Mouse (Mus musculus): ENCODE results near the gene Arl5b. TPM values are rescaled to one million over a fixed set of nuclear protein-coding genes. Genes with fewer than 3 reads are reported as not detected.

Gene Arl5b
- polyA plus RNA-seq, 1 experiment: 4.1 TPM

DNA sequence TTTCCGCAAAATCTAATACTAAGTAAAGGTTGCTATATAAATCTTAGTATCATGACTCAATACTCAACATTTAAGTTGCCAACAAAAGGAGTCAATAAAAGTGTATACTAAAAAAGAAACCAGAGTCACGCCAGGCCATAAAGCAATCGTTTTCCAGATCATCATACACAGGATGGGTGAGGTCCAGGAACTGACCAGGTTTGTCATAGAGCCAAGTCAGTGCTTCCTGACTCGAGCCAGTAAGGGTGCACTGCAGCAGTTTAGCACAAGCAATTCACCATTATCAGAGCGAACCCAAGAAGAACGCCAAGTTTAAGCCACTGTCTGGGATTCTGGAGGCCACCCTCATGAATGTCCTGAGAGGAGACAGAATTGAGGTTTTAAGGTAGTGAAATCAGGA, 10.5 kb upstream of the Arl5b start:
- Histone ChIP-seq H3K4me3 (ENCODE audit: insufficient read depth, poor library complexity, severe bottlenecking) (no peak overlapping the region), H3K36me3 (ENCODE audit: control insufficient read depth, insufficient read depth) (no peaks in the 10 kb centered on the region), H3K27me3 (ENCODE audit: control insufficient read depth, insufficient read depth, insufficient read length) (no peaks in the 10 kb centered on the region), H3ac (ENCODE audit: control insufficient read depth, insufficient read length, low read depth) (no peak overlapping the region), H3K79me2 (ENCODE audit: control insufficient read depth, insufficient read depth) (no peaks in the 10 kb centered on the region), H3K79me3 (ENCODE audit: low read depth) (no peaks in the 10 kb centered on the region)
- no peak for TF ChIP-seq MYOG (IDR thresholded peaks at IDR 0.05; ENCODE audit: control insufficient read depth, extremely low read depth, insufficient read length)
- TF ChIP-seq MAX (IDR thresholded peaks at IDR 0.05): no peak
- no peak for TF ChIP-seq USF1 (IDR thresholded peaks at IDR 0.05; ENCODE audit: low read depth)
- TF ChIP-seq FOSL1 (IDR thresholded peaks at IDR 0.05; ENCODE audit: insufficient read depth, low read length, poor library complexity, severe bottlenecking): no peak
- no peak for TF ChIP-seq MYOD1 (IDR thresholded peaks at IDR 0.05; ENCODE audit: control insufficient read depth, insufficient read length, low read depth)
- no peak for TF ChIP-seq CEBPB (IDR thresholded peaks at IDR 0.05; ENCODE audit: low read depth)
- TF ChIP-seq CTCF (IDR thresholded peaks at IDR 0.05; ENCODE audit: control insufficient read depth, insufficient read depth, insufficient read length): no peak

DNA sequence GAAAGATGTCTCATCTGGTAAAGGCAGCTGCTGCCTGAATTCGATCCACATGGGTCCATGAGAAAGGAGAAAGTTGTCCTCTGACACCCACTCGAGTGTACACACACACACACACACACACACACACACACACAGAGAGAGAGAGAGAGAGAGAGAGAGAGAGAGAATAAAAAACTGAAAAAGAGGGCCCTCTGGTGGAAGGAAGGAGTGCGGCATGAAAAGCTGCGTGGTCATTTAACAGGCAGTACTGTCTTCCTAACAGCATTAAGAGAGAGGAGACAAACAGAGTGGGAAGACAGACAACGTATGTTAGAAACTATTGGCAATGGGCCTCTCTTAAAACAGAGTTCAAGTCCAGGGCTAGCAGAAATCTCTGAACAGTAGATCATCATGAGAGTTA, 8.9 kb upstream of the Arl5b start:
- no peak overlapping the region for H3ac ChIP-seq (ENCODE audit: control insufficient read depth, insufficient read length, low read depth)
- no peaks in the 10 kb centered on the region for H3K27me3 ChIP-seq (ENCODE audit: control insufficient read depth, insufficient read depth, insufficient read length)
- H3K79me2 ChIP-seq (ENCODE audit: control insufficient read depth, insufficient read depth): no peaks in the 10 kb centered on the region
- no peak for TF ChIP-seq MYOD1 (IDR thresholded peaks at IDR 0.05; ENCODE audit: control insufficient read depth, insufficient read length, low read depth)
- TF ChIP-seq MAX (IDR thresholded peaks at IDR 0.05): no peak
- TF ChIP-seq CTCF (IDR thresholded peaks at IDR 0.05; ENCODE audit: control insufficient read depth, insufficient read depth, insufficient read length): no peak
- no peak for TF ChIP-seq USF1 (IDR thresholded peaks at IDR 0.05; ENCODE audit: low read depth)
- no peak for TF ChIP-seq CEBPB (IDR thresholded peaks at IDR 0.05; ENCODE audit: low read depth)
- TF ChIP-seq MYOG (IDR thresholded peaks at IDR 0.05; ENCODE audit: control insufficient read depth, extremely low read depth, insufficient read length): no peak
- no peak for TF ChIP-seq FOSL1 (IDR thresholded peaks at IDR 0.05; ENCODE audit: insufficient read depth, low read length, poor library complexity, severe bottlenecking)
- H3K79me3 ChIP-seq (ENCODE audit: low read depth): no peaks in the 10 kb centered on the region
- peaks cover 7% of the 10 kb centered on the region for H3K36me3 ChIP-seq (ENCODE audit: control insufficient read depth, insufficient read depth)
- no peak overlapping the region for H3K4me3 ChIP-seq (ENCODE audit: insufficient read depth, poor library complexity, severe bottlenecking)

DNA sequence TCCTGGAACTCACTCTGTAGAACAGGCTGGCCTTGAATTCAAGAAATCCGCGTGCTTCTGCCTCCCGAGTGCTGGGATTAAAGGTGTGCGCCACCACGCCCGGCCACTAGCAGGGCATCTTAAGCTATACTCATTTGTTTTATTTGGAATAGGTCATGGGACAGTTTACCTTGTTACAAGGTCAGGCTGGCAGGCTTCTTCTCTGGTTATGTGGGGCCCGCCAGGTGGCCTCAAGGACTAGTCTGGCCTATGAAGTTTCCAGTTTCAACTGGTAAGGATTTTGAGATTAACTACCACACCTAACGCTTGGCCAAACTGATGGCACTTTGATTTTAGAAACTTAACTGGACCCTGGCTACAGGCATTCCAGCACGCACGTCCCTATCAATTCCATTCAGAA, 5.3 kb downstream of the Arl5b start:
- peak overlapping the region; percentile 35 for H3K4me3 ChIP-seq (ENCODE audit: insufficient read depth, poor library complexity, severe bottlenecking)
- peak overlapping the region; percentile 81 for H3ac ChIP-seq (ENCODE audit: control insufficient read depth, insufficient read length, low read depth)
- TF ChIP-seq MYOD1 (IDR thresholded peaks at IDR 0.05; ENCODE audit: control insufficient read depth, insufficient read length, low read depth) (no peak), MAX (IDR thresholded peaks at IDR 0.05) (no peak), CTCF (IDR thresholded peaks at IDR 0.05; ENCODE audit: control insufficient read depth, insufficient read depth, insufficient read length) (no peak), USF1 (IDR thresholded peaks at IDR 0.05; ENCODE audit: low read depth) (no peak), CEBPB (IDR thresholded peaks at IDR 0.05; ENCODE audit: low read depth) (no peak), FOSL1 (IDR thresholded peaks at IDR 0.05; ENCODE audit: insufficient read depth, low read length, poor library complexity, severe bottlenecking) (no peak), MYOG (IDR thresholded peaks at IDR 0.05; ENCODE audit: control insufficient read depth, extremely low read depth, insufficient read length) (no peak)
- H3K79me3 ChIP-seq (ENCODE audit: low read depth): peaks cover 39% of the 10 kb centered on the region
- H3K27me3 ChIP-seq (ENCODE audit: control insufficient read depth, insufficient read depth, insufficient read length): no peaks in the 10 kb centered on the region
- no peaks in the 10 kb centered on the region for H3K36me3 ChIP-seq (ENCODE audit: control insufficient read depth, insufficient read depth)
- H3K79me2 ChIP-seq (ENCODE audit: control insufficient read depth, insufficient read depth): peaks cover 44% of the 10 kb centered on the region

DNA sequence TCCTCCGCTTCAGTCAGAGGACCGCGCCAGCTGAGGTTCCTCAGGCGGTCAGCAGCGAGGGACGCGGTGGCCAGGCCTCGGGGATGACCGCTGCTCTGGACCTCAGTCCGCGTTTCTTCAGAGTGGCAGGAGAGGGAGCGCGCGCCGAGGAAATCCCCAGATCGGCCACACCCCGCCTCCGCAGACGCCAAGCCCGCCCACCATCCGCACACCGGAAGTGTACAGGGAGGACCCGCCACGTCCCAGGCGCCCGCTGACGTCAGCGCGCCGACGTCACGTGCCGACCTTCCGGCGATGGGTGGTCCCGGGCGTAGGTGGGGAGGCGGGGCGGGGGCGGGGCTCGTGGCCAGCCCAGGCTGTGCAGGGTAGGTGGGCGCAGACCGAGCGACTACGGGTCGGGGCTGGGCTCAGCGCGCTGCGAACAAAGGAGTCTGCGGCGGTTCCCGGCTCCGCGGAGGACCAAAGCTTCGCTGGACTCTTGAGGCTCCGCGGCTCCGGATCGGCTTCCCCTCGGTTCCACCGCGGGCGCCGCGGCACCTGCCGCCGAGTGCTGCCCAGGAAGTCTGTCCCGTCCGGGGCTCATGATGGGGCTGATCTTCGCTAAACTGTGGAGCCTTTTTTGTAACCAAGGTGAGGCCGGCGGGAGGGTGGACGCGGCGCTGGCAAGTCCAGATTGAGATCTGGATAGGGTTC, 5.9 kb downstream of the Arl5b start, which contains the start of gene Nsun6:
Gene Nsun6, minus strand, starts transcription at position 125 of the 693 bp plus-strand sequence.
- Histone ChIP-seq H3K79me2 (ENCODE audit: control insufficient read depth, insufficient read depth) (peaks cover 50% of the 10 kb centered on the region), H3K36me3 (ENCODE audit: control insufficient read depth, insufficient read depth) (no peaks in the 10 kb centered on the region), H3K27me3 (ENCODE audit: control insufficient read depth, insufficient read depth, insufficient read length) (no peaks in the 10 kb centered on the region), H3K4me3 (ENCODE audit: insufficient read depth, poor library complexity, severe bottlenecking) (peak within 1 kb of the TSS; percentile 93), H3ac (ENCODE audit: control insufficient read depth, insufficient read length, low read depth) (peak within 1 kb of the TSS; percentile 81), H3K79me3 (ENCODE audit: low read depth) (peaks cover 39% of the 10 kb centered on the region)
- TF ChIP-seq FOSL1 (IDR thresholded peaks at IDR 0.05; ENCODE audit: insufficient read depth, low read length, poor library complexity, severe bottlenecking) (no peak), MYOD1 (IDR thresholded peaks at IDR 0.05; ENCODE audit: control insufficient read depth, insufficient read length, low read depth) (no peak), CTCF (IDR thresholded peaks at IDR 0.05; ENCODE audit: control insufficient read depth, insufficient read depth, insufficient read length) (no peak), CEBPB (IDR thresholded peaks at IDR 0.05; ENCODE audit: low read depth) (no peak), MAX (IDR thresholded peaks at IDR 0.05) (peak; percentile 48), USF1 (IDR thresholded peaks at IDR 0.05; ENCODE audit: low read depth) (peak; percentile 84), MYOG (IDR thresholded peaks at IDR 0.05; ENCODE audit: control insufficient read depth, extremely low read depth, insufficient read length) (no peak)

DNA sequence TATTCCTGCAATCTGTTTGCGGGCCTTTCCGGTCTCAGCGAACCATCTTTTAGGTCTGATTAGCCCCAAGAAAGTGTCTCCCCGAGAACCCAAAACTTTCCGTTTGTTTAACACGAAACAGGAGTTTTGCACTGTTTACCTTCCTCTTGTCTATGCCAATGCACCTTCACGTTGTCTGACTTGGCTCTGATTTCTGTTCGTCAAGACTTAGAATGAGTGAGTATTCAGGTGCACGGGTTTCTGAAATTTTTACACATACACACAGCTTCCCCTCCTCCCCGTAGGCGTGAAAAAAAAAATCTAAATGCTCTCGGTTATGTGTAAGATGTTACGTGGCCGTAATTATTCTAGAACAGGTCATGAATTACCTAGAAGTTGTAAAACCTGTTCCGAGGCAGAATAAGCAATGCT, 6.6 kb downstream of the Arl5b start:
- Histone ChIP-seq H3K27me3 (ENCODE audit: control insufficient read depth, insufficient read depth, insufficient read length) (no peaks in the 10 kb centered on the region), H3ac (ENCODE audit: control insufficient read depth, insufficient read length, low read depth) (peak overlapping the region; percentile 69), H3K4me3 (ENCODE audit: insufficient read depth, poor library complexity, severe bottlenecking) (peak overlapping the region; percentile 93), H3K79me2 (ENCODE audit: control insufficient read depth, insufficient read depth) (peaks cover 57% of the 10 kb centered on the region), H3K36me3 (ENCODE audit: control insufficient read depth, insufficient read depth) (no peaks in the 10 kb centered on the region), H3K79me3 (ENCODE audit: low read depth) (peaks cover 43% of the 10 kb centered on the region)
- TF ChIP-seq CTCF (IDR thresholded peaks at IDR 0.05; ENCODE audit: control insufficient read depth, insufficient read depth, insufficient read length): no peak
- no peak for TF ChIP-seq MYOD1 (IDR thresholded peaks at IDR 0.05; ENCODE audit: control insufficient read depth, insufficient read length, low read depth)
- no peak for TF ChIP-seq FOSL1 (IDR thresholded peaks at IDR 0.05; ENCODE audit: insufficient read depth, low read length, poor library complexity, severe bottlenecking)
- TF ChIP-seq CEBPB (IDR thresholded peaks at IDR 0.05; ENCODE audit: low read depth): no peak
